Mouse (Mus musculus) bone marrow, adult 2 months (tissue): ENCODE results near the gene Kat2b.

Experiments used
- CTCF ChIP-seq: fragments of 200-500 bp; IDR thresholded peaks from 2 replicates; pipeline ENCODE4 v1.5.1; 2011; ENCODE audit warnings: low read length, control low read depth; ENCODE audit not compliant: control insufficient read depth, insufficient read depth
- POLR2A ChIP-seq: fragments of 200-500 bp; IDR thresholded peaks from 2 replicates; pipeline ENCODE4 v1.6.1; 2011; ENCODE audit warnings: low read depth, mild to moderate bottlenecking, control low read depth, low read length, borderline replicate concordance; ENCODE audit not compliant: control insufficient read depth

DNA sequence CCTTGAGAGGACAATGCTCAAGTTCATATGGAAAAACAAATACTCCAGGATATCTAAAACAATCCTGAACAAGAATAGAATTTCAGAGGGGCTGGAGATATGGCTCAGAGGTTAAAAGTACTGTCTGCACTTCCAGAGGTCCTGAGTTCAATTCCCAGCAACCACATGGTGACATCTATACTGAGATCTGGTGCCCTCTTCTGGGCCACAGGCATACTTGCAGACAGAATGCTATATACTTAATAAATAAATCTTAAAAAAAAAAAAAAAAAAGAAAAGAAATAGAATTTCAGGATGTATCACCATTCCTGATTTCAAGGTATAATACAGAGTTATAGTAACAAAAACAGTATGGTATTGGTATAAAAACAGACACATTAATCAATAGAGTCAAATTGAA is 47.3 kb upstream of the Kat2b start:
- no peak for TF ChIP-seq POLR2A
- no peak for TF ChIP-seq CTCF
